ENCODE assay signal across 20 mouse cellular contexts in genomic region chr12:111932513-111932912, GRCm38 (mm10). TPM values are rescaled to one million over a fixed set of nuclear protein-coding genes. Genes with fewer than 3 reads are reported as not detected.
DNase-seq lines count a peak whose midpoint lies in the region; ATAC-seq and TF ChIP-seq lines count a peak whose summit lies in the region.
"Had no signal": no experiment of that assay in that cellular context is flagged by ENCODE, and none has a peak within 500 bp of the region (broad histone marks: within the 10 kb centered on the region; RNA-seq: fewer than 3 reads in every experiment).

No protein-coding gene starts in this region.

- H3K4me2 ChIP-seq in heart, embryonic 12.5 days, result no peak overlapping the region
- H3K4me2 ChIP-seq in liver, postnatal 0 days (ENCODE audit: low read depth, low read length), result peak overlapping the region; percentile 33; the same call in 1 of the 2 replicates
- no peak overlapping the region for H3K4me2 ChIP-seq in liver, embryonic 12.5 days
- no peak overlapping the region for H3K4me2 ChIP-seq in stomach, embryonic 14.5 days (replicated peaks; ENCODE audit: low read depth, low read length)
- H3K4me2 ChIP-seq: embryonic facial prominence, embryonic 12.5 days; forebrain, embryonic 12.5 days; limb, embryonic 13.5 days; neural tube, embryonic 13.5 days had no signal

- H3K27me3 ChIP-seq in heart, embryonic 12.5 days (replicated peaks), result no peaks in the 10 kb centered on the region
- no peaks in the 10 kb centered on the region for H3K27me3 ChIP-seq in liver, postnatal 0 days (ENCODE audit: insufficient read depth, low read length)
- 0 out of 2 replicates have a peak, but pooled peaks cover 6% of the 10 kb centered on the region for H3K27me3 ChIP-seq in liver, embryonic 12.5 days (replicated peaks)
- H3K27me3 ChIP-seq in stomach, embryonic 14.5 days (ENCODE audit: control insufficient read depth, insufficient read depth, low read length), result no peaks in the 10 kb centered on the region
- H3K27me3 ChIP-seq: embryonic facial prominence, embryonic 12.5 days; forebrain, embryonic 12.5 days; limb, embryonic 13.5 days; neural tube, embryonic 13.5 days had no signal

- H3K9me3 ChIP-seq in heart, embryonic 12.5 days (replicated peaks), result no peaks in the 10 kb centered on the region
- no peaks in the 10 kb centered on the region for H3K9me3 ChIP-seq in liver, postnatal 0 days (ENCODE audit: low read length)
- H3K9me3 ChIP-seq in liver, embryonic 12.5 days (replicated peaks), result no peaks in the 10 kb centered on the region
- H3K9me3 ChIP-seq in stomach, embryonic 14.5 days (ENCODE audit: control insufficient read depth, low read depth, low read length), result no peaks in the 10 kb centered on the region
- H3K9me3 ChIP-seq: embryonic facial prominence, embryonic 12.5 days; forebrain, embryonic 12.5 days; limb, embryonic 13.5 days; neural tube, embryonic 13.5 days had no signal

- peaks cover 56% of the 10 kb centered on the region for H3K4me1 ChIP-seq in heart, embryonic 12.5 days (replicated peaks)
- peaks cover 29% of the 10 kb centered on the region for H3K4me1 ChIP-seq in liver, postnatal 0 days (ENCODE audit: insufficient read depth)
- H3K4me1 ChIP-seq in liver, embryonic 12.5 days, result peaks cover 39% of the 10 kb centered on the region
- H3K4me1 ChIP-seq in stomach, embryonic 14.5 days (ENCODE audit: control insufficient read depth, insufficient read depth, low read length), result peaks cover 29% of the 10 kb centered on the region

- H3K4me3 ChIP-seq in heart, embryonic 12.5 days, result no peak overlapping the region
- H3K4me3 ChIP-seq in liver, postnatal 0 days (ENCODE audit: low read depth, low read length), result no peak overlapping the region
- no peak overlapping the region for H3K4me3 ChIP-seq in liver, embryonic 12.5 days
- H3K4me3 ChIP-seq in stomach, embryonic 14.5 days (ENCODE audit: low read depth, low read length), result no peak overlapping the region
- H3K4me3 ChIP-seq: embryonic facial prominence, embryonic 12.5 days; forebrain, embryonic 12.5 days; limb, embryonic 13.5 days; neural tube, embryonic 13.5 days had no signal

- ATAC-seq in heart, embryonic 12.5 days (ENCODE audit: insufficient number of reproducible peaks, low FRiP score), result no peak
- no peak for ATAC-seq in liver, postnatal 0 days
- no peak for ATAC-seq in liver, embryonic 12.5 days
- ATAC-seq in stomach, embryonic 14.5 days (ENCODE audit: insufficient number of reproducible peaks, insufficient read depth, low FRiP score, low read depth), result no peak
- ATAC-seq: CD4-positive, CD25-positive, alpha-beta regulatory T cell, adult 4 months; Patski had no signal

- WGBS in heart, embryonic 12.5 days, result 58% methylated on average over 3 of the region's 3 CpGs
- WGBS in liver, postnatal 0 days (ENCODE audit: insufficient replicate concordance), result 61% methylated on average over 3 of the region's 3 CpGs
- 65% methylated on average over 3 of the region's 3 CpGs for WGBS in liver, embryonic 12.5 days (ENCODE audit: insufficient replicate concordance)
- 62% methylated on average over 3 of the region's 3 CpGs for WGBS in stomach, embryonic 14.5 days

- TF ChIP-seq EP300 in liver, postnatal 0 days (IDR thresholded peaks at IDR 0.05; ENCODE audit: low read depth), result no peak

- no peak for DNase-seq in heart, adult 11 months
- no peak for DNase-seq in liver, postnatal 0 days
- DNase-seq in adipocyte (ENCODE audit: low spot score), result peak; percentile 83
- no peak for DNase-seq in urinary bladder, adult 2 months (ENCODE audit: low spot score)
- DNase-seq: cerebellum, postnatal 14 days; gastrocnemius, postnatal 14 days; spleen, adult 18-20 months had no signal

- no peaks in the 10 kb centered on the region for H3K36me3 ChIP-seq in heart, embryonic 12.5 days
- H3K36me3 ChIP-seq in liver, postnatal 0 days (replicated peaks; ENCODE audit: insufficient read depth, low read length), result no peaks in the 10 kb centered on the region
- no peaks in the 10 kb centered on the region for H3K36me3 ChIP-seq in liver, embryonic 12.5 days
- no peaks in the 10 kb centered on the region for H3K36me3 ChIP-seq in stomach, embryonic 14.5 days (ENCODE audit: control insufficient read depth, insufficient read depth, low read length)
- H3K36me3 ChIP-seq: embryonic facial prominence, embryonic 12.5 days; forebrain, embryonic 12.5 days; limb, embryonic 13.5 days; neural tube, embryonic 13.5 days had no signal

- 0 out of 2 replicates have a peak overlapping the region, but pooled peaks have one; percentile 26 for H3K27ac ChIP-seq in heart, embryonic 12.5 days (ENCODE audit: poor library complexity, severe bottlenecking)
- H3K27ac ChIP-seq in liver, postnatal 0 days (ENCODE audit: low read depth), result no peak overlapping the region
- no peak overlapping the region for H3K27ac ChIP-seq in liver, embryonic 12.5 days
- H3K27ac ChIP-seq in stomach, embryonic 14.5 days (ENCODE audit: low read length), result peak overlapping the region; percentile 66; the same call in 1 of the 2 replicates
- H3K27ac ChIP-seq: forebrain, embryonic 12.5 days; neural tube, embryonic 13.5 days had no signal

- H3K9ac ChIP-seq in heart, embryonic 12.5 days, result no peak overlapping the region
- no peak overlapping the region for H3K9ac ChIP-seq in liver, postnatal 0 days (replicated peaks)
- H3K9ac ChIP-seq in liver, embryonic 12.5 days, result no peak overlapping the region
- no peak overlapping the region for H3K9ac ChIP-seq in stomach, embryonic 14.5 days (replicated peaks; ENCODE audit: low read depth, low read length)
- H3K9ac ChIP-seq: embryonic facial prominence, embryonic 12.5 days; forebrain, embryonic 12.5 days; limb, embryonic 13.5 days; neural tube, embryonic 13.5 days had no signal

- TF ChIP-seq CTCF in liver, postnatal 0 days (IDR thresholded peaks at IDR 0.05; ENCODE audit: low read depth), result no peak

RNA-seq across cellular contexts. Expression of gene Ppp1r13b, which starts 24.6 kb away (rescaled TPM):
- polyA plus RNA-seq in heart, embryonic 12.5 days (2016; fragmentation: Nextera tagmentation; extraction: Ambion mirVana), result 17.9 and 19.8 TPM in 2 replicates
- 4.3 and 4.5 TPM in 2 replicates for polyA plus RNA-seq in liver, postnatal 0 days (2015; fragmentation: Nextera tagmentation; extraction: Ambion mirVana)
- 7.3 and 8.1 TPM in 2 replicates for polyA plus RNA-seq in liver, embryonic 12.5 days (2016; fragmentation: Nextera tagmentation; extraction: Ambion mirVana)
- 20.9 and 23.9 TPM in 2 replicates for polyA plus RNA-seq in stomach, embryonic 14.5 days (2014; fragmentation: Nextera tagmentation; extraction: Ambion mirVana)
- 16.6 and 24.9 TPM in 2 replicates for polyA plus RNA-seq in urinary bladder, adult 2 months (2012; rRNA removed)

RNA-seq across cellular contexts. Expression of gene Atp5mpl, which starts 34.3 kb away (rescaled TPM):
- polyA plus RNA-seq in heart, embryonic 12.5 days (2016; fragmentation: Nextera tagmentation; extraction: Ambion mirVana), result 1,412 and 1,427 TPM in 2 replicates
- polyA plus RNA-seq in liver, postnatal 0 days (2015; fragmentation: Nextera tagmentation; extraction: Ambion mirVana), result 676 and 694 TPM in 2 replicates
- 593 and 604 TPM in 2 replicates for polyA plus RNA-seq in liver, embryonic 12.5 days (2016; fragmentation: Nextera tagmentation; extraction: Ambion mirVana)
- polyA plus RNA-seq in stomach, embryonic 14.5 days (2014; fragmentation: Nextera tagmentation; extraction: Ambion mirVana), result 681 and 750 TPM in 2 replicates
- polyA plus RNA-seq in urinary bladder, adult 2 months (2012; rRNA removed), result 214 and 229 TPM in 2 replicates

RNA-seq across cellular contexts. Expression of gene Tdrd9, which starts 38.8 kb away (rescaled TPM):
- 0.14 and 0.37 TPM in 2 replicates for polyA plus RNA-seq in heart, embryonic 12.5 days (2016; fragmentation: Nextera tagmentation; extraction: Ambion mirVana)
- 0.15 and 0.21 TPM in 2 replicates for polyA plus RNA-seq in liver, postnatal 0 days (2015; fragmentation: Nextera tagmentation; extraction: Ambion mirVana)
- 0.04 and 0.10 TPM in 2 replicates for polyA plus RNA-seq in liver, embryonic 12.5 days (2016; fragmentation: Nextera tagmentation; extraction: Ambion mirVana)
- polyA plus RNA-seq in stomach, embryonic 14.5 days (2014; fragmentation: Nextera tagmentation; extraction: Ambion mirVana), result 0.22 TPM in 1 of 2 replicates, not detected in the other
- polyA plus RNA-seq in urinary bladder, adult 2 months (2012; rRNA removed), result 0.06 and 0.07 TPM in 2 replicates
- polyA plus RNA-seq: adrenal gland, adult 2 months; CD4-positive, CD25-positive, alpha-beta regulatory T cell, adult 4 months had no signal

RNA-seq across cellular contexts. Expression of gene Rd3l, which starts 48.6 kb away (rescaled TPM):
- 0.62 and 0.64 TPM in 2 replicates for polyA plus RNA-seq in heart, embryonic 12.5 days (2016; fragmentation: Nextera tagmentation; extraction: Ambion mirVana)
- not detected in 2 replicates for polyA plus RNA-seq in liver, postnatal 0 days (2015; fragmentation: Nextera tagmentation; extraction: Ambion mirVana)
- polyA plus RNA-seq in liver, embryonic 12.5 days (2016; fragmentation: Nextera tagmentation; extraction: Ambion mirVana), result not detected in 2 replicates
- not detected in 2 replicates for polyA plus RNA-seq in stomach, embryonic 14.5 days (2014; fragmentation: Nextera tagmentation; extraction: Ambion mirVana)
- polyA plus RNA-seq in urinary bladder, adult 2 months (2012; rRNA removed), result not detected in 2 replicates
- polyA plus RNA-seq: adrenal gland, adult 2 months; CD4-positive, CD25-positive, alpha-beta regulatory T cell, adult 4 months; embryonic facial prominence, embryonic 12.5 days; forebrain, embryonic 12.5 days; hindbrain, embryonic 11.5 days; limb, embryonic 13.5 days; midbrain, postnatal 0 days; neural tube, embryonic 13.5 days; Patski; thymus, postnatal 0 days had no signal

Comparison
In these comparisons a context has a peak if more than half of its experiments do, and no peak if none do; other contexts are left out.
1. H3K27ac ChIP-seq: peak in heart, embryonic 12.5 days (single experiment) and stomach, embryonic 14.5 days (single experiment); none in liver, postnatal 0 days (single experiment) and liver, embryonic 12.5 days (single experiment).